Mouse (Mus musculus): ENCODE measurements around the gene Gm14214. TPM values are rescaled to one million over a fixed set of nuclear protein-coding genes. Genes with fewer than 3 reads are reported as not detected.

The Gm14214 gene
- polyA plus RNA-seq, 1 experiment from 2014 or later: not detected

DNA sequence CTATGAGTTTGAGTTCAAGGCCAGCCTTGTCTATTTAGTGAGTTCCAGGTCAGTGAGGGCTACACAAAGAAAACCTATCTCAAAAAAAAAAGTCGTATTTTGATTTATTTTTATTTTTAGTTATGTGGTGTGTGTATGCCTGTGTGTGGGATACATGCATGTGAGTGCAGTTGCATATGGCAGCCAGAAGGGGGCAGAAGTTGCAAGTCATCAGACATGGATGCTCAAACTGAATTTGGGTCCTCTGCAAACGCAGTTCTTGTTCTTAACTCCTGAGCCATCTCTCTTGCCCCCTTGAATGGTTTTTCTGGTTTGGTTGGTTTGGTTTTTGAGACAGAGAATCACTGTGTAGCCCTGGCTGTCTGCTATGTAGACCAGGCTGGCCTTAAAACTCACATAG lies 21.4 kb downstream of the Gm14214 start:
- peak overlapping the region; percentile 73; the same call in 1 of the 2 replicates for H3K27ac ChIP-seq
- no peaks in the 10 kb centered on the region for H3K27me3 ChIP-seq
- peaks cover 5% of the 10 kb centered on the region; the same call in 1 of the 2 replicates for H3K9me3 ChIP-seq
- 91% methylated on average over 2 of the region's 2 CpGs for WGBS
- no peak overlapping the region for H3K4me2 ChIP-seq
- H3K4me1 ChIP-seq (replicated peaks): peaks cover 16% of the 10 kb centered on the region
- no peak for ATAC-seq (ENCODE audit: insufficient number of reproducible peaks, insufficient read depth, low FRiP score, low TSS enrichment, low read depth)
- no peak overlapping the region for H3K9ac ChIP-seq (replicated peaks)
- H3K4me3 ChIP-seq (replicated peaks): no peak overlapping the region
- H3K36me3 ChIP-seq: no peaks in the 10 kb centered on the region

DNA sequence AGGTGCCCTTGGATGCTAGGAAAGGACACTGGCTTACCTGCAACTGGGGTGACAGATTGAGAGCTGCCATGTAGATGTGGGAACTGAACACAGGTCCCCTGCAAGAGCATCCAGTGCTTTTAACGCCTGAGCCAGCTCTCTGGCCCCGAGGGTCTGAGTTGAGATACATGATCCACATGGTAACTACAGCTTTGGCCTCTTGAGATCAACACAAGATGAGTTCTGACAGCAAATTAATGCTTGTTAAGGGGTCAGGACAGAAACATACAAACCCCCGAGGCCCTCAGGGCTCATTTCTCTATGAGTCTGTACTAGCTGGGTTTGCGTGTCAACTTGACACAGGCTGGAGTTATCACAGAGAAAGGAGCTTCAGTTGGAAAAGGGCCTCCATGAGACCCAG lies 25.9 kb downstream of the Gm14214 start:
- no peak overlapping the region for H3K27ac ChIP-seq
- peaks cover 5% of the 10 kb centered on the region; the same call in 1 of the 2 replicates for H3K9me3 ChIP-seq
- no peak for ATAC-seq (ENCODE audit: insufficient number of reproducible peaks, insufficient read depth, low FRiP score, low TSS enrichment, low read depth)
- H3K4me2 ChIP-seq: no peak overlapping the region
- no peak overlapping the region for H3K4me3 ChIP-seq (replicated peaks)
- peaks cover 4% of the 10 kb centered on the region for H3K4me1 ChIP-seq (replicated peaks)
- WGBS: 68% methylated on average over 4 of the region's 4 CpGs
- H3K27me3 ChIP-seq: 0 out of 2 replicates have a peak, but pooled peaks cover 2% of the 10 kb centered on the region
- H3K9ac ChIP-seq (replicated peaks): no peak overlapping the region
- no peaks in the 10 kb centered on the region for H3K36me3 ChIP-seq

DNA sequence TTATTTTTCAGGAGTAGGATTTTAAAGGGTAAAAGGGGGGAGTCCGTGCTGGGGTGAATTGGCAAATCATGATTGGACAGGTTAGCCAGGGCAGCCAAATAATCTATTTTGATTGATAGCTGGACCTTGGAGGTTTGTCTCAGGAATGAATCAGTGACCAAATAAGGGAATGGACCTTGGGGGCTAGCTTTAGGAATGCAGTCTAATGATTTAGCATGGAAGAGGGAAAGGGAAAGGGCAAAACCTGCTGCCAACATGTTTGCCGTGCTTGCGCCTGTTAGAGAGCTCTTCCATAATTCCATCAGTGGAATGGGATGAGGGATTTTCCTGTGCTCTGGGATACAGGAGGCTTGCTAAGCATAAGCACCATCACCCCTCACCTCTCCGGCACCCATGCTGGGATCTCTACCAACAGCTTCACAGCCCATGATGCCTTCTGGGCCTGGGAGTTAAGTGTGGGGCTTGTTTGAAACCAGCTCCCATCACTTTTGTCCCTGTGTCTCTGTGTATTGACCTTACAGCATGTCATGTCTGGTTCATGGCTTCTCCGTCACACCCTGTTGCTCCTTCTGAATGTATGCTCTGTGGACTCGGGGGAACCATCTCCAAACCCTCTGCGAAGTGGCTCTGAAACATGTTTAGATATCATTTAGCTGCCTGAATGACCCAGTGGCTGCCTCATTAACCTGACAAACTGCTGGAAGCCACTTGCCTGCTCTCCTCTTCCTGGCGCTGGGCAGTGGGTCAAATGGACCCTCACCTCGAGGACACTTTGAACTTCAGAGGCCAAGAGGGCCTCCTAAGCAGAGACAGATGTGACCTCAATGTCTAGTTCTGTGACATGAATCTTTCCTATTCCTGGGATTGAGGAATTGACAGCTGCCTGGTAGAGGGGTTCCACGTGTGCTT lies 26.7 kb downstream of the Gm14214 start:
- Histone ChIP-seq H3K9ac (replicated peaks) (no peak overlapping the region), H3K4me2 (no peak overlapping the region), H3K36me3 (no peaks in the 10 kb centered on the region), H3K27ac (no peak overlapping the region), H3K4me1 (replicated peaks) (no peaks in the 10 kb centered on the region; the same call in 1 of the 2 replicates), H3K4me3 (replicated peaks) (no peak overlapping the region), H3K27me3 (0 out of 2 replicates have a peak, but pooled peaks cover 2% of the 10 kb centered on the region), H3K9me3 (peaks cover under 1% of the 10 kb centered on the region; the same call in 1 of the 2 replicates)
- ATAC-seq (ENCODE audit: insufficient number of reproducible peaks, insufficient read depth, low FRiP score, low TSS enrichment, low read depth): no peak
- WGBS: 41% methylated on average over 10 of the region's 10 CpGs

DNA sequence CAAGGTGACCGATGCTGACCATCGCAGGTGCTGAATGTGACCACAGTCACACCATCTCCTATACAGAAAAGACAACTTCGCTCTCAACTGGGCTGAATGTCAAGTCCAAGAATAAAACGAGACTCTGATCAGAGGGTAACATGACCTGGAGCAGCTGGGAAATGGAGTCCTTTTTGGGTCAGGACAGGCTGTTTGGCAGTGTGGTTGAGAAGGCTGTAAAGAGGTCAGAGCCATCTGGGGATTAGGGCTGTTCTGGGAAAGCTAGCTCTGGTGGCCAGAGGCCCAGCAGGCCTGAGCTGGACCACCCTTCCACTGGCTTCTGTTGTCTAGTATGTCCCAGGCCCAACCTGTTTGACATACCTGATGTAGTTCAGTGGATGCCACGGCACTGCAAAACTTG lies 31.2 kb downstream of the Gm14214 start:
- H3K9ac ChIP-seq (replicated peaks): no peak overlapping the region
- 0 out of 2 replicates have a peak, but pooled peaks cover 2% of the 10 kb centered on the region for H3K27me3 ChIP-seq
- no peak overlapping the region for H3K4me3 ChIP-seq (replicated peaks)
- WGBS: 77% methylated on average over 5 of the region's 5 CpGs
- no peak overlapping the region for H3K27ac ChIP-seq
- H3K36me3 ChIP-seq: no peaks in the 10 kb centered on the region
- no peak overlapping the region for H3K4me2 ChIP-seq
- H3K9me3 ChIP-seq: no peaks in the 10 kb centered on the region
- peaks cover 20% of the 10 kb centered on the region for H3K4me1 ChIP-seq (replicated peaks)
- ATAC-seq (ENCODE audit: insufficient number of reproducible peaks, insufficient read depth, low FRiP score, low TSS enrichment, low read depth): no peak

DNA sequence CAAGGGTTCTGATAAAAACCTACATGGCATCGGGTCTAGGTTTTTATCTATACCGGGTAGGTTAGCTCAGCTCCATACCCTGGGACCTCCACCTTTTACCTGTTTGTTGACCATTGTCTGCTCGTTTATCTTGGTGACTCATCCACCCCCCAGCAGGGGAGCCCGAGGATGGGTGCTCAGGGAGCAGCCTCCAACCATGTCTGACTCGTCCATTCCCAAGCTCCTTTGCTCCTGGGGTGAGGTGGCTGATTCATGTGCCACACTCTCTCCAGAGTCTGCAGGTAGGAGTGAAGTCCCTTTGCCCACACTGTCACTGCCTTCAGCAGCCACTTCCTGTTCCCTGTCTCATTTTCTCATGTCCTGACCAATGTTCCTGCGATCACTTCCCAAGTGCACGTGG lies 33.8 kb downstream of the Gm14214 start:
- Histone ChIP-seq H3K9me3 (no peaks in the 10 kb centered on the region), H3K9ac (replicated peaks) (no peak overlapping the region), H3K36me3 (no peaks in the 10 kb centered on the region), H3K27ac (no peak overlapping the region), H3K4me1 (replicated peaks) (peaks cover 34% of the 10 kb centered on the region), H3K4me2 (no peak overlapping the region), H3K27me3 (peaks cover 3% of the 10 kb centered on the region; the same call in 1 of the 2 replicates), H3K4me3 (replicated peaks) (no peak overlapping the region)
- WGBS: 79% methylated on average over 7 of the region's 7 CpGs
- no peak for ATAC-seq (ENCODE audit: insufficient number of reproducible peaks, insufficient read depth, low FRiP score, low TSS enrichment, low read depth)

DNA sequence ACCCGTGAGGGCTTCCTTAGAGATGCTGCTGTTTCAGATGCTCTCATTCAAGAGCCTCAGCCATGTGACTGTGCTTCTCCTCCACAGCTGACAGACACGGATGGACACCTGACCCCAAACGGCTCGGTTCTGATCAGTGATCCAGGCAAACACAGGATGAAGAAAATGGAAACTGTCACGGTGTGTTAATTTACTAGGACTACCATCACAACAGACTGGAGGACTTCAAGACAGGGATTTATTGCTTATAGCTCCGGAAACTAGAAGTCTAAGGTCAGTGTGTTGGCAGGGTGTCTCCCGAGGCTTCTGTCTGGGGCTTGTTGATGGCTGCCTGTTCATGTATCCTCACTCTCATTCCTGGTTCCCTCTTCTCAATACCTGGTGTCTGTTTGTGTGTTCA lies 34.4 kb downstream of the Gm14214 start:
- peak overlapping the region; percentile 29 for H3K4me2 ChIP-seq
- no peak overlapping the region; the same call in 1 of the 2 replicates for H3K27ac ChIP-seq
- H3K36me3 ChIP-seq: no peaks in the 10 kb centered on the region
- 30% methylated on average over 7 of the region's 7 CpGs for WGBS
- no peaks in the 10 kb centered on the region for H3K9me3 ChIP-seq
- no peak overlapping the region for H3K4me3 ChIP-seq (replicated peaks)
- no peak for ATAC-seq (ENCODE audit: insufficient number of reproducible peaks, insufficient read depth, low FRiP score, low TSS enrichment, low read depth)
- peaks cover 34% of the 10 kb centered on the region for H3K4me1 ChIP-seq (replicated peaks)
- H3K9ac ChIP-seq (replicated peaks): no peak overlapping the region
- peaks cover 3% of the 10 kb centered on the region; the same call in 1 of the 2 replicates for H3K27me3 ChIP-seq

DNA sequence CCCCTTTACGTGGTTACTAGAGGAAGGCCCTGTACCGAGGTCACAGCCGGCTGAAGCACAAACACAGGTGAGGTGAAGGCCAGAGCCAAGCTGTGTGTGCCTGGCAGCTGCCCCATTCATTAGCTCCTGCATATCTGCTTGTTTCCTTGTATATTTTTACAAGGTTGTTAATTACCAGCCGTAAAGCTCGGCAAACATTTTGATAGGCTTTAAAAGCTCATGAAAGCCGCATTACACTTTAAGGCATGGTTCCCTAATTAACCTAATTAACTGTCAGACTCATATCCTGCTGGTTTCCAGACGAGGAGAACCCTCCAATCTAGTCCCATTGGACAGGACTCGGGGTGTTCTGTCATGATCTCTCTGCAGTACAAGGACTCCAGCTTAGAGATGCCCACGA lies 34.9 kb downstream of the Gm14214 start:
- Histone ChIP-seq H3K27ac (peak overlapping the region; percentile 4; the same call in 1 of the 2 replicates), H3K9me3 (no peaks in the 10 kb centered on the region), H3K4me2 (peak overlapping the region; percentile 29), H3K9ac (replicated peaks) (no peak overlapping the region), H3K4me3 (replicated peaks) (no peak overlapping the region), H3K36me3 (no peaks in the 10 kb centered on the region), H3K4me1 (replicated peaks) (peaks cover 36% of the 10 kb centered on the region), H3K27me3 (peaks cover 3% of the 10 kb centered on the region; the same call in 1 of the 2 replicates)
- 15% methylated on average over 9 of the region's 9 CpGs for WGBS
- no peak; the same call in 1 of the 2 replicates for ATAC-seq (ENCODE audit: insufficient number of reproducible peaks, insufficient read depth, low FRiP score, low TSS enrichment, low read depth)

DNA sequence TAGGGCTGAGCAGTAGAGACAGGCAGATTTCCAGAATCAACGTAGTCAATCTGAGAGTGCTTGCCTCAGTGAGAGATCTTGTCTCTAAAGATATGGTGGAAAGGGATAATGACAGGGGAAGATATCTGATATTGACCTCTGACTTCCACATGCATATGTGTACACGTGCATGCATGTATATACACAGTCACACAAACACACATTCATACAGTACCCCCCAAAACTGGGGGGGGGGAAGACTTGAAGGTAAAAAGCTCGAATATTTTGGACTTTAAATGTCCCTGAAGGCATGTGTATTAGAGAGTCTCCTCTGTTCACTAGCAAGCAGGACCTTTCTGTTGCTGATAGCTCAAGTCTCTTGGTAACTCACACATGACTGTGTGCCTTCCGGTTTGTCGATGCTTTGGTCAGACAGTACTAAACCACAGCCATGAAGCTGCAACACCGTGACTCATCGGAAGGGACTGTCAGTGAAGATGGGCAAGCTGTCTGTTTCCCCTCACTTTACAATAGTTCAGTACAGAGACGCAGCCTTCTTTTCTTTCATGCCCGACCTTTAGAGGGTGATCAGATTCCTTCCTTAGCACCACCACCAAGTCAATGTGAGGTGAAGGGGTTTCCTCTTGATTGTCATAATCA lies 37.2 kb downstream of the Gm14214 start:
- H3K4me1 ChIP-seq (replicated peaks): peaks cover 42% of the 10 kb centered on the region
- no peak overlapping the region for H3K4me3 ChIP-seq (replicated peaks)
- no peaks in the 10 kb centered on the region for H3K9me3 ChIP-seq
- no peak for ATAC-seq (ENCODE audit: insufficient number of reproducible peaks, insufficient read depth, low FRiP score, low TSS enrichment, low read depth)
- H3K9ac ChIP-seq (replicated peaks): no peak overlapping the region
- peaks cover 3% of the 10 kb centered on the region; the same call in 1 of the 2 replicates for H3K27me3 ChIP-seq
- H3K27ac ChIP-seq: peak overlapping the region; percentile 53
- no peaks in the 10 kb centered on the region for H3K36me3 ChIP-seq
- 72% methylated on average over 9 of the region's 9 CpGs for WGBS
- H3K4me2 ChIP-seq: no peak overlapping the region

DNA sequence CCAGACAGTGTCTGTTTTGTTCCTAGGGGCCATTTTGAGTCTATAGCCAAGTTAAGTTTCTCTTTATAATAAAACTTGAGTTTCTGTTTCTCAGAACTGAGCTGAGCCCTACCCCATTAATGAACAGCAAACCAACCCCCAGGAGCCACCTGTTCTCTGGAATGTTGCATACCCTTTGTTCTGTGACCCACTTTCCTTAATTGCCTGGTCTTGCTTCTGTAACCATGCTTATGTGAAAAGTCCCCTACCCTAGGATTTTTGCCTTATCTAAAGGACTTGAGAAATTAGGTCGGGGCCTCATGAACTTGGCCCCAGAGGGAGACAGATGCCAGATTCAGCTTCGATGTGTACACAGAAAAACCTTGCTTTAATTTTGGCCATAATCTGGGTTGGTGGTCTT lies 37.9 kb downstream of the Gm14214 start:
- no peak overlapping the region for H3K9ac ChIP-seq (replicated peaks)
- WGBS: 22% methylated on average over 2 of the region's 2 CpGs
- no peak overlapping the region for H3K4me2 ChIP-seq
- peaks cover 3% of the 10 kb centered on the region; the same call in 1 of the 2 replicates for H3K27me3 ChIP-seq
- peaks cover 46% of the 10 kb centered on the region for H3K4me1 ChIP-seq (replicated peaks)
- H3K4me3 ChIP-seq (replicated peaks): no peak overlapping the region
- peak overlapping the region; percentile 53 for H3K27ac ChIP-seq
- H3K9me3 ChIP-seq: no peaks in the 10 kb centered on the region
- H3K36me3 ChIP-seq: no peaks in the 10 kb centered on the region
- peak; percentile 21; the same call in 1 of the 2 replicates for ATAC-seq (ENCODE audit: insufficient number of reproducible peaks, insufficient read depth, low FRiP score, low TSS enrichment, low read depth)

DNA sequence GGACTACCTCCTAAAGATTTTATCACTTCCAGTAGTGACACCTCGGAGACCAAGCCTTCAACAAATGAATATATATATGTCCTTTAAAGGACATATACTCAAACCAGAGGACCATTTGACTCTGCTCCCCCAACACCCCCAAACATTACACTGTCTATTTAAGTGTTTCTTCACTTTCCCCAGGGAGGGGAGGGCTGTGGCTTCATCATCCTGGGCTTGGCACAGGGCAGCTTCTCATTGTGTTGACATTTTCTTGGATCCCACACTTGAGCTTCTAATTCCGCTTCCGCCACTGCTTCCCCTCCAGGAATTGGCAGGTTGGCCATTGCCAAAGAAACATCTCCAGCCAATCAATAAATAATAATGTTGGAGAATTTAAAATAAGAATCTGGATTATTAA lies 39.0 kb downstream of the Gm14214 start:
- Histone ChIP-seq H3K4me1 (replicated peaks) (peaks cover 43% of the 10 kb centered on the region), H3K27me3 (peaks cover 3% of the 10 kb centered on the region; the same call in 1 of the 2 replicates), H3K36me3 (no peaks in the 10 kb centered on the region), H3K27ac (no peak overlapping the region), H3K4me3 (replicated peaks) (no peak overlapping the region), H3K4me2 (no peak overlapping the region), H3K9me3 (no peaks in the 10 kb centered on the region), H3K9ac (replicated peaks) (no peak overlapping the region)
- no peak for ATAC-seq (ENCODE audit: insufficient number of reproducible peaks, insufficient read depth, low FRiP score, low TSS enrichment, low read depth)
- 88% methylated on average over 3 of the region's 3 CpGs for WGBS

DNA sequence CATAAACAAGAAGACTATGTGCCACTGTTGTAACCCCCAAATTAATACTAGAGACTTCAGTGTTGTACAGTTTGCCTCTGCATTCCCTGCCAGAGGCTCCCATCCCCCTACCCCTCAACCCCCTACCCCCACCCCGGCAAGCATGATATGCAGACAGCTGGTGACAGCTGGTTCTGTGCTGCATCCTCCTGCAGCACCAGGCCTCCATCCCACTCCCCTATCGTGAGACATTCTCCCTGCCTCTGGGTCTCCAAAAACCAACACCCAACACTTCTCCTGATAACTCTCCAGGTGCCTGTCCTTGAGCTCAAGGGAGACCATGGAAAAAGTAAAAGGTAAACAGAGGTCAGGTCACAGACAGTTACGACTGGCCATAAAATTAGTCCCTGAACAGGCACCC lies 40.1 kb downstream of the Gm14214 start:
- Histone ChIP-seq H3K36me3 (no peaks in the 10 kb centered on the region), H3K27me3 (peaks cover 3% of the 10 kb centered on the region; the same call in 1 of the 2 replicates), H3K4me2 (no peak overlapping the region), H3K9me3 (no peaks in the 10 kb centered on the region), H3K27ac (no peak overlapping the region), H3K9ac (replicated peaks) (no peak overlapping the region), H3K4me3 (replicated peaks) (no peak overlapping the region), H3K4me1 (replicated peaks) (peaks cover 35% of the 10 kb centered on the region)
- ATAC-seq (ENCODE audit: insufficient number of reproducible peaks, insufficient read depth, low FRiP score, low TSS enrichment, low read depth): no peak
- WGBS: 23% methylated on average over 3 of the region's 3 CpGs

All from limb, embryonic 12.5 days (tissue).